Mouse (Mus musculus) limb, embryonic 10.5 days (tissue): ENCODE measurements at regions not wholly inside any gene's neighbourhood (a gene's known extent, or its start where the extent isn't known, plus 50 kb on each side); places are given as distances from the start of the nearest gene placed in this dataset.
"Not testable (repeated sequence)": the region's sequence is repeated elsewhere in the genome, so short reads cannot be mapped to it uniquely, and the experiment has no call there.

Experiments used
- DNase-seq: peaks from one replicate; pipeline ENCODE4 v3.0.0-alpha.2; 2017; ENCODE audit warnings: low spot score
- H3K27ac ChIP-seq: fragments of 300-500 bp; sonication (generic); 2 replicates; pipeline ENCODE4 v1.5.1; 2016; ENCODE audit warnings: mild to moderate bottlenecking
- H3K27me3 ChIP-seq: fragments of 300-500 bp; sonication (generic); 2 replicates; pipeline ENCODE4 v1.6.1; 2016; ENCODE audit warnings: low read depth, mild to moderate bottlenecking; ENCODE audit not compliant: poor library complexity, severe bottlenecking
- H3K36me3 ChIP-seq: fragments of 300-500 bp; sonication (generic); 2 replicates; pipeline ENCODE4 v1.6.1; 2016; ENCODE audit warnings: mild to moderate bottlenecking, moderate library complexity
- H3K4me1 ChIP-seq: fragments of 300-500 bp; sonication (generic); 2 replicates; pipeline ENCODE4 v1.6.1; 2016
- H3K4me3 ChIP-seq: fragments of 300-500 bp; sonication (generic); 2 replicates; pipeline ENCODE4 v1.5.1; 2016; ENCODE audit warnings: mild to moderate bottlenecking, moderate library complexity
- H3K9me3 ChIP-seq: fragments of 300-500 bp; sonication (generic); replicated peaks from 2 replicates; pipeline ENCODE4 v1.6.1; 2016; ENCODE audit warnings: mild to moderate bottlenecking
- WGBS: fragments of 180-500 bp; shearing (Covaris S2); methylation state at CpG from one replicate; pipeline ENCODE4 v1.1.7; 2016; 5-methylcytosine and 5-hydroxymethylcytosine counted together

GRCm38 (mm10) chr5:132929955-132930354, 386.8 kb upstream of the Auts2 start:
- H3K9me3 ChIP-seq, H3K4me1 ChIP-seq, H3K27me3 ChIP-seq, H3K27ac ChIP-seq, H3K4me3 ChIP-seq, DNase-seq, H3K36me3 ChIP-seq: not testable (repeated sequence)
- WGBS, result 91% methylated on average over 12 of the region's 12 CpGs

DNA sequence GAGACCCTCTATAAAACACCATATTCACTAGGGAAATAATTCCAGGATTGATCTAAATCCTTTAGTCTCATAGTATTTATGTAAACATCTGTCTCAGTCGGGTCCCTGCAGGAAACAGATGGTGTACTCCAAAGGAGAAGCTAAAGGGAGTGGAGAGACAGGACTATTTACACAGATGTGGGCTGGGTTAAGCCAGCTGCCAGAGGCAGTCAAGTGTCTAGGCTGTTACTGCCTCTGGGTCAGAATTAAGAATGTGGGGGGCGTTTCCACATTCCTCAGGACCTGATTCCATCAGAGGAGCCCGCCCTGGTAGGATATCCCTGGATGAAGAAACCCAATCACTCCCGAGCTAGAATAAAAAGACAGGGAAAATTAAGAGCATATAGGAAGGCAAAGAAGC, 380.2 kb upstream of the Auts2 start:
- Histone ChIP-seq H3K27me3 (no peaks in the 10 kb centered on the region), H3K36me3 (no peaks in the 10 kb centered on the region), H3K4me1 (0 out of 2 replicates have a peak, but pooled peaks cover 7% of the 10 kb centered on the region), H3K4me3 (no peak overlapping the region), H3K27ac (no peak overlapping the region), H3K9me3 (no peaks in the 10 kb centered on the region)
- no peak for DNase-seq
- WGBS, result 38% methylated on average over 4 of the region's 4 CpGs

- no peak for DNase-seq
- Histone ChIP-seq H3K4me3 (no peak overlapping the region), H3K4me1 (no peaks in the 10 kb centered on the region), H3K27me3 (no peaks in the 10 kb centered on the region), H3K27ac (no peak overlapping the region), H3K36me3 (no peaks in the 10 kb centered on the region), H3K9me3 (no peaks in the 10 kb centered on the region)
- 69% methylated on average over 2 of the region's 2 CpGs for WGBS
These were observed 365.9 kb upstream of the Auts2 start for GRCm38 (mm10) chr5:132909056-132909455.

GRCm38 (mm10) chr5:132908220-132908619, 365.1 kb upstream of the Auts2 start:
- no peak for DNase-seq
- no peaks in the 10 kb centered on the region for H3K36me3 ChIP-seq
- H3K27me3 ChIP-seq, result no peaks in the 10 kb centered on the region
- no peaks in the 10 kb centered on the region for H3K9me3 ChIP-seq
- H3K4me3 ChIP-seq, result no peak overlapping the region
- H3K27ac ChIP-seq, result no peak overlapping the region
- H3K4me1 ChIP-seq, result no peaks in the 10 kb centered on the region
- WGBS, result 92% methylated on average over 8 of the region's 8 CpGs

DNA sequence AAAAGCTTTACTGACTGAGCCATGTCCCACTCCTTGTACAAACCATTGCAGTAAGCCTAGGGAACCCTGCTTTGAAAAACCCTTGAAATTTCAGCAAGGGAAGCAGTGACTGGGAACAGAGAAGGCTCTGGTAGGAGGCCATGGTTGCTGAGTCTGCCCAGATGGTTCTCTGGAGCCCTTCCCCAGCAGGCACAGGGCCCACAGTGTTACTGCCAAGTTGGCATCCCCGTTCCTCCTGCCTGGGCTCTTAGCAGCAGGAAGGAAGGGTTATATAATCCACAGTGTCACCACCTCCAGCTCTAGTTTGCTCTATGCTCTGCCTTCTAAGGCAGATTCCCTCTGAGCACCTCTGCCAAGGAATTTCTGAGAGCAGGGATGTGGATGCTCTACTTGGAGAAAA, 349.4 kb upstream of the Auts2 start:
- Histone ChIP-seq H3K4me1 (no peaks in the 10 kb centered on the region), H3K9me3 (no peaks in the 10 kb centered on the region), H3K27ac (no peak overlapping the region), H3K4me3 (no peak overlapping the region), H3K36me3 (no peaks in the 10 kb centered on the region), H3K27me3 (no peaks in the 10 kb centered on the region)
- 84% methylated on average over 1 of the region's 1 CpGs for WGBS
- no peak for DNase-seq

DNA sequence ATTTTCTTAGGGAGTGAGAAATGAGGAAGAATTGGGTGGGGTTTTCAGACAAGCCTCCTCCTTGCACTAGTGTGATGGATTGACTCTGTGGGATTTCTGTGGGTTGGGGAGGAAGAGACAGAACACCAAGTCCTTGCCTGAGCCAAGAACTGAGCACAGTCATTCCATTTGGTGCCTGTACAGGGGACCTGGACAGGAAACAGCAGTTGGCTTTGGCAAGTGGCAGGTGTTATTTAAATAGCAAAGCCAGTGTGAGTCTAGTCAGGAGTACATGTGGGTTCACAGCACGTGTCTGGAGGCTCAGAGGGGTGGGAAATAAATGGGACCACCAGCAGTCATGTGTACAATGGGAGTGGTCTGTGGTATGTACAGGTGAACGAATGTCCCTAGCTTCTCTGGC, 341.0 kb upstream of the Auts2 start:
- H3K36me3 ChIP-seq, result no peaks in the 10 kb centered on the region
- 63% methylated on average over 2 of the region's 2 CpGs for WGBS
- DNase-seq, result no peak
- no peaks in the 10 kb centered on the region for H3K4me1 ChIP-seq
- H3K27me3 ChIP-seq, result peaks cover 6% of the 10 kb centered on the region; the same call in 1 of the 2 replicates
- H3K4me3 ChIP-seq, result no peak overlapping the region
- H3K27ac ChIP-seq, result no peak overlapping the region
- H3K9me3 ChIP-seq, result no peaks in the 10 kb centered on the region

- H3K4me1 ChIP-seq, result no peaks in the 10 kb centered on the region
- H3K27me3 ChIP-seq, result peaks cover 6% of the 10 kb centered on the region; the same call in 1 of the 2 replicates
- H3K9me3 ChIP-seq, result no peaks in the 10 kb centered on the region
- DNase-seq, result no peak
- 87% methylated on average over 3 of the region's 3 CpGs for WGBS
- no peak overlapping the region for H3K27ac ChIP-seq
- no peaks in the 10 kb centered on the region for H3K36me3 ChIP-seq
- H3K4me3 ChIP-seq, result no peak overlapping the region
These were observed 339.1 kb upstream of the Auts2 start for GRCm38 (mm10) chr5:132882291-132882690.

- DNase-seq, result no peak
- Histone ChIP-seq H3K36me3 (no peaks in the 10 kb centered on the region), H3K9me3 (no peaks in the 10 kb centered on the region), H3K27me3 (peaks cover 6% of the 10 kb centered on the region; the same call in 1 of the 2 replicates), H3K27ac (no peak overlapping the region), H3K4me1 (peaks cover 6% of the 10 kb centered on the region), H3K4me3 (no peak overlapping the region)
- 92% methylated on average over 3 of the region's 3 CpGs for WGBS
These were observed 338.0 kb upstream of the Auts2 start for GRCm38 (mm10) chr5:132881170-132881569.

DNA sequence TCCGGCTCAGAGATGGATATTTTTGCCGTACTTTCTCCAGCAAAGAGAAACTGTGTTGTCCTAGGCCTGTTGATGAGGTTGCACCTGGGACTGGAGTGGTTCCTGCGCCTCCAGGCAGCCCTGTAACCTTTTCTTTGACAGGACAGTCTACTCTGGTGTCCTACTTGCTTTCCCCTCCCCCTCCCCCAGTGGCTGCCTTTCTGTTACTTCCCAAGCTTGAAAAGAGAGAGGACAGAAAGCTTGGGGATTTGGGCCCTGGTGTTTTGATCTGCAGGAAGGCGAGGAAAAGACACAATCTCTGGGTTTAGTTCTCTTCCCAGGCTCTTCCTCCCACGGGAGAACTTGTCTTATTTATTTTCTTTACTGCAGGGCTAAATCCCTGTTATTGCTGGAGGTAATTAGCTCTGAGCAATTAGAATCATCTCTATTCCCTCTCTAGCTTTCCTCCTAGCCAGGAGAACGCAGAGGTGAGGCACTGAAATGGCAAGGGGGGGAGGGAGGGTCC, 333.2 kb upstream of the Auts2 start:
- Histone ChIP-seq H3K4me3 (no peak overlapping the region), H3K27me3 (no peaks in the 10 kb centered on the region), H3K27ac (no peak overlapping the region), H3K36me3 (no peaks in the 10 kb centered on the region), H3K9me3 (no peaks in the 10 kb centered on the region), H3K4me1 (peaks cover 8% of the 10 kb centered on the region)
- WGBS, result 22% methylated on average over 6 of the region's 6 CpGs
- no peak for DNase-seq

GRCm38 (mm10) chr5:132858846-132859510, 315.8 kb upstream of the Auts2 start:
- H3K36me3 ChIP-seq, result no peaks in the 10 kb centered on the region
- 88% methylated on average over 5 of the region's 5 CpGs for WGBS
- DNase-seq, result no peak
- H3K4me3 ChIP-seq, result no peak overlapping the region
- H3K27ac ChIP-seq, result no peak overlapping the region
- no peaks in the 10 kb centered on the region for H3K27me3 ChIP-seq
- H3K9me3 ChIP-seq, result 0 out of 2 replicates have a peak, but pooled peaks cover 2% of the 10 kb centered on the region
- peaks cover 19% of the 10 kb centered on the region for H3K4me1 ChIP-seq

GRCm38 (mm10) chr5:132855619-132856510, 312.7 kb upstream of the Auts2 start:
- Histone ChIP-seq H3K36me3 (no peaks in the 10 kb centered on the region), H3K4me1 (peaks cover 19% of the 10 kb centered on the region), H3K27ac (peak overlapping the region; percentile 42; the same call in 1 of the 2 replicates), H3K27me3 (no peaks in the 10 kb centered on the region), H3K9me3 (0 out of 2 replicates have a peak, but pooled peaks cover 2% of the 10 kb centered on the region), H3K4me3 (no peak overlapping the region)
- 66% methylated on average over 4 of the region's 4 CpGs for WGBS
- no peak for DNase-seq

DNA sequence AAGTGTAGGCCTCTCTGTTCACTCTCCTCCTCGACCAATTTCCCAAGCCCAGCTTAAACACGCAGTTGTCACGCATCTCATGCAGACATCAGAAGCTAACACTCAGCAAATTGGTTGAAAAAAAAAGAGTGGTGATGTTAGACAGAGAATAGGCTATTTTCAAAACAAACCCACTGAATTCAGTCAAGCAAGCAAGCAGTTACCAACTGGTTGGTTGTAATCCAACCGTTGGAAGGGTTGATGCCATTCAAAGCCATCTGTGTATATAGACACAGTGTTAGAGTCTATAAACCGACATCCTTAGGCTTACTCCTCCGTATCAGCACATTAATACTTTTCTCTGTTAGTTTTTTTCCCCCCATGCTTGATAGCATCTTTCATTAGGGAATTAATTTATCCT, 307.6 kb upstream of the Auts2 start:
- DNase-seq, result no peak
- Histone ChIP-seq H3K4me1 (peaks cover 9% of the 10 kb centered on the region), H3K27ac (no peak overlapping the region), H3K27me3 (no peaks in the 10 kb centered on the region), H3K4me3 (no peak overlapping the region), H3K36me3 (no peaks in the 10 kb centered on the region), H3K9me3 (no peaks in the 10 kb centered on the region)
- 91% methylated on average over 6 of the region's 6 CpGs for WGBS

DNA sequence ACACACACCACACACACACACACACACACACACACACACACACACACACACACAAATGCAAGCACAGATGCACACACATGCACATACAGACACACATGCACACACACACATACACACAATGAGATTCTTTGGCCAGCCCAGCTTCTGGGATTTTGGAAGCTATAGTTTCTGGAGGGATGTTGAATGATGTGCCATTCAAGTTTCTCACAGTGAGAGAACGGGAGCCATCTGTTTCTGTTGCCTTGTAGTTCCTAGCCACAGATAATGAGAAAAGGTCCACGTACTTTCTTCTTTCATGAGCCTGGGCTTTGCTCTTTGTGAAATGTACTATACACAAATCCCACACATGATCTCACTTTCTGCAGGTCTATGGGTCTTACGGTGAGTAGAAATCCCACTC, 304.9 kb upstream of the Auts2 start:
- Histone ChIP-seq H3K4me3 (no peak overlapping the region), H3K4me1 (peaks cover 4% of the 10 kb centered on the region), H3K27ac (no peak overlapping the region), H3K9me3 (no peaks in the 10 kb centered on the region), H3K36me3 (no peaks in the 10 kb centered on the region), H3K27me3 (no peaks in the 10 kb centered on the region)
- WGBS, result 78% methylated on average over 3 of the region's 3 CpGs
- no peak for DNase-seq
